Mouse (Mus musculus) heart, embryonic 11.5 days (tissue): ENCODE data around the gene Zbtb1. TPM values are rescaled to one million over a fixed set of nuclear protein-coding genes. Genes with fewer than 3 reads are reported as not detected.

Experiments used
- ATAC-seq: fragments of 200-750 bp; cut with Nextera tagmentation; replicated peaks from 2 replicates; pipeline ENCODE4 v1.8.0; 2017; ENCODE audit warnings: moderate library complexity; ENCODE audit not compliant: insufficient number of reproducible peaks, low FRiP score, low TSS enrichment
- H3K27ac ChIP-seq: fragments of 300-500 bp; sonication (generic); 2 replicates; pipeline ENCODE4 v1.5.1; 2014; ENCODE audit warnings: mild to moderate bottlenecking, low read depth, low read length
- H3K27me3 ChIP-seq: fragments of 300-500 bp; sonication (generic); 2 replicates; pipeline ENCODE4 v1.6.1; 2014; ENCODE audit warnings: mild to moderate bottlenecking, low read length, mixed read lengths; ENCODE audit not compliant: control insufficient read depth, insufficient read depth
- H3K36me3 ChIP-seq: fragments of 300-500 bp; sonication (generic); 2 replicates; pipeline ENCODE4 v1.6.1; 2014; ENCODE audit warnings: mild to moderate bottlenecking, low read length, moderate library complexity, mixed read lengths; ENCODE audit not compliant: control insufficient read depth, insufficient read depth
- H3K4me1 ChIP-seq: fragments of 300-500 bp; sonication (generic); 2 replicates; pipeline ENCODE4 v1.6.1; 2014; ENCODE audit warnings: low read length; ENCODE audit not compliant: control insufficient read depth, insufficient read depth
- H3K4me2 ChIP-seq: fragments of 300-500 bp; sonication (generic); 2 replicates; pipeline ENCODE4 v1.6.1; 2014; ENCODE audit warnings: mild to moderate bottlenecking, moderate library complexity
- H3K4me3 ChIP-seq: fragments of 300-500 bp; sonication (generic); 2 replicates; pipeline ENCODE4 v1.5.1; 2014; ENCODE audit warnings: low read depth, low read length
- H3K9ac ChIP-seq: fragments of 300-500 bp; sonication (generic); 2 replicates; pipeline ENCODE4 v1.6.1; 2014; ENCODE audit warnings: mild to moderate bottlenecking, low read depth, low read length, moderate library complexity
- H3K9me3 ChIP-seq: fragments of 300-500 bp; sonication (generic); replicated peaks from 2 replicates; pipeline ENCODE4 v1.6.1; 2016; ENCODE audit warnings: low read length; ENCODE audit not compliant: control insufficient read depth
- WGBS: fragments of 180-500 bp; shearing (Covaris S2); extraction: QIAGEN DNeasy Blood & Tissue Kit; methylation state at CpG from one replicate; pipeline ENCODE4 v1.1.7; 2014; ENCODE audit not compliant: insufficient replicate concordance; 5-methylcytosine and 5-hydroxymethylcytosine counted together
- polyA plus RNA-seq: library from polyadenylated mRNA; unstranded; fragments of >200 nt; fragmentation: Nextera tagmentation; extraction: Ambion mirVana; gene quantifications from 2 replicates; pipeline ENCODE4 v1.2.1, GENCODE M21; 2014

Zbtb1 gene
- polyA plus RNA-seq, 1 experiment from 2014 or later = 10.5 TPM

DNA sequence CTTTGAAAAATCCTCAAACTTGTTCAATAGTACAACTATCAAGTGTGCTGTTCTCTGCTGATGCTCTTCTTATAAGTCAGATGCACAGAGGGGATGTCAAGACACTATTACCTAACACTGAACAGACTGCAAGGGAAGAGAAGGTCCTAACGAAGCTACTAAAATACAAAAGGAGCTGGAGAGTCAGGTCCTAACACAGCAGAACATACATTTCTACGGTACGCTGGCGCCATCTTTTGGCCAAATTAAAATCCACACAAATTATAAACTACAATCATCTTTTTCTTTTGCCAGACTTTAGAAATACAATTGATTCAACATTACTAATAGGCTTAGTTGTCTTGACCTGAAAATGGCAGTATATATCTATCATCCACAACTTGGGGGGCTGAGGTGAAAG, 29.0 kb upstream of the Zbtb1 start:
- WGBS = 7% methylated on average over 4 of the region's 4 CpGs
- Histone ChIP-seq H3K4me1 (no peaks in the 10 kb centered on the region), H3K27me3 (no peaks in the 10 kb centered on the region), H3K36me3 (no peaks in the 10 kb centered on the region), H3K27ac (no peak overlapping the region), H3K9me3 (no peaks in the 10 kb centered on the region), H3K4me3 (no peak overlapping the region), H3K9ac (no peak overlapping the region), H3K4me2 (no peak overlapping the region)
- no peak for ATAC-seq

DNA sequence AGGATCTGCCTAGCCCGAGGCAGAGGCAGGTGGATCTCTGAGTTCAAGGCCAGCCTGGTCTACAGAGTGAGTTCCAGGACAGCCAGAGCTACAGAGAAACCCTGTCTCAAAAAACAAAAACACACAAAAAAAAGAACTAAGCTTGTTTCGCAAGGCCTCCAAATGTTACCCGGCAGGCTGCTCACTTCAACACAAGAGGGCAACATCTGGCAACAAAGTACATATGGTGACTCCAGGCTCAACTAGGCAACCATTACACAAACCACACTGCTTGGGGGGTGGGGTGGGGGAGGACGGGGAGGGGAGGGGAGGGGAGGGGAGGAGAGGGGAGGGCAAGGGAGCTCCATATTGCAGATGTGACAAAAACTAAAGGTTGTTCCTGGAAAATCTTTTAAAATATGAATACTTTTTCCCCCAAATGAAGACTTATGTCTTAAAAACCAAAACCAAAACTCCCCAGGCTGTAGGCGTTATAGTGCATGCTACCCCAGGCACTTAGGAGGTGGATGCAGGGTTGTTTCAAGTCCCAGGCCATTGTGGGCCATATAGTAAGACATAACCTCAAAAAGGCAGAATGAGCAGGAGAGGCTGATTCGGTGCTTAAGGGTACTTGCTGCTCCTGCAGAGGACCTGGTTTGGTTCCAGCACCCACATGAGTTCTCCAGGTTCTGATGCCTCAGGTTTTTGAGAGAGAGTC, 24.2 kb upstream of the Zbtb1 start:
- Histone ChIP-seq H3K27me3 (no peaks in the 10 kb centered on the region), H3K4me1 (no peaks in the 10 kb centered on the region), H3K4me2 (no peak overlapping the region), H3K4me3 (no peak overlapping the region), H3K9me3 (no peaks in the 10 kb centered on the region), H3K9ac (no peak overlapping the region), H3K36me3 (peaks cover 2% of the 10 kb centered on the region; the same call in 1 of the 2 replicates), H3K27ac (no peak overlapping the region)
- 69% methylated on average over 6 of the region's 6 CpGs for WGBS
- no peak for ATAC-seq

DNA sequence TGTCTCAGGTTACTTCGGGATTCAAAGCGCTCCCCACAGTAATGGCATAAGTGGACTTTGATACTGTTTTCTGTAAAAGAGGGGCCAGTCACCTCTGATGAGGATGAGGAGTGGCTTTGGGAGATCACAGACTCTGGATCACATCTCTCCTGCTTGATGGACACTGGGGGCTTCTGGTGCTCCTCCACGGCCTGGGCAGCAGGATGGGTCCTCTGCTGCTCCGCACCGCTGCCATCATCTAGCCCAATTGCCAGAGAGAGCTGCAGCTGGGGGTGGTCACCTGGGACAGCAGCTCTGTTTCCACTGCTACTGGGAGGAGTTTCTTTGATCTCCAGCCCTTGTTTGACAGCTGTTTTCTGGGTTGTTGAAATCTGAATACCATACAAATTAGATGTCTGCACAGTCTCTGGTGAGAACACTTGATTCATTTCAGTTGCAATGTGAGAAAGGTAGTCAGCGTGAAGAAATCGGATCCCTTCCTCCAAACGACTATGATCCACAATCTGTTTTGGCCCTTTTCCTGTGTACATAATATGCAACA, 20.3 kb upstream of the Zbtb1 start:
- no peaks in the 10 kb centered on the region for H3K27me3 ChIP-seq
- no peak overlapping the region for H3K27ac ChIP-seq
- H3K9me3 ChIP-seq = no peaks in the 10 kb centered on the region
- no peak overlapping the region for H3K4me3 ChIP-seq
- 78% methylated on average over 8 of the region's 8 CpGs for WGBS
- peaks cover 5% of the 10 kb centered on the region; the same call in 1 of the 2 replicates for H3K36me3 ChIP-seq
- H3K4me1 ChIP-seq = no peaks in the 10 kb centered on the region
- ATAC-seq = no peak
- no peak overlapping the region for H3K4me2 ChIP-seq
- H3K9ac ChIP-seq = no peak overlapping the region

DNA sequence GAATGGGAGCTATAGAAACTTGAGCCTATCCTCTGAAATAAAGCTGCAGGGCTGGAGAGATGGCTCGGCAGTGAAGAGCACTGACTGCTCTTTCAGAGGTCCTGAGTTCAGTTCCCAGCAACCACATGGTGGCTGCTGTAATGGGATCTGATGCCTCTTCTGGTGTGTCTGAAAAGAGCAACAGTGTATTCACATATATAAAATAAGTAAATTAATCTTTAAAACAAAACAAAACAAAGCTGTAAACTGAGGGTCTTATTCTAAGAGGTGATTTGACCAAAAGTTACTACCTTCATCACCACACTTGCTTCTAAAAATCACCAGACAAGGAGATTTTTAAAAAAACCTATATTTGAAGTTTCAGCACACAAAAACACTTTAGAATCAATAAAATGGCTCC, 9.2 kb upstream of the Zbtb1 start:
- 74% methylated on average over 1 of the region's 1 CpGs for WGBS
- Histone ChIP-seq H3K9me3 (no peaks in the 10 kb centered on the region), H3K27me3 (no peaks in the 10 kb centered on the region), H3K36me3 (no peaks in the 10 kb centered on the region), H3K4me2 (no peak overlapping the region), H3K4me3 (no peak overlapping the region), H3K27ac (no peak overlapping the region), H3K4me1 (0 out of 2 replicates have a peak, but pooled peaks cover 4% of the 10 kb centered on the region), H3K9ac (no peak overlapping the region)
- no peak for ATAC-seq

DNA sequence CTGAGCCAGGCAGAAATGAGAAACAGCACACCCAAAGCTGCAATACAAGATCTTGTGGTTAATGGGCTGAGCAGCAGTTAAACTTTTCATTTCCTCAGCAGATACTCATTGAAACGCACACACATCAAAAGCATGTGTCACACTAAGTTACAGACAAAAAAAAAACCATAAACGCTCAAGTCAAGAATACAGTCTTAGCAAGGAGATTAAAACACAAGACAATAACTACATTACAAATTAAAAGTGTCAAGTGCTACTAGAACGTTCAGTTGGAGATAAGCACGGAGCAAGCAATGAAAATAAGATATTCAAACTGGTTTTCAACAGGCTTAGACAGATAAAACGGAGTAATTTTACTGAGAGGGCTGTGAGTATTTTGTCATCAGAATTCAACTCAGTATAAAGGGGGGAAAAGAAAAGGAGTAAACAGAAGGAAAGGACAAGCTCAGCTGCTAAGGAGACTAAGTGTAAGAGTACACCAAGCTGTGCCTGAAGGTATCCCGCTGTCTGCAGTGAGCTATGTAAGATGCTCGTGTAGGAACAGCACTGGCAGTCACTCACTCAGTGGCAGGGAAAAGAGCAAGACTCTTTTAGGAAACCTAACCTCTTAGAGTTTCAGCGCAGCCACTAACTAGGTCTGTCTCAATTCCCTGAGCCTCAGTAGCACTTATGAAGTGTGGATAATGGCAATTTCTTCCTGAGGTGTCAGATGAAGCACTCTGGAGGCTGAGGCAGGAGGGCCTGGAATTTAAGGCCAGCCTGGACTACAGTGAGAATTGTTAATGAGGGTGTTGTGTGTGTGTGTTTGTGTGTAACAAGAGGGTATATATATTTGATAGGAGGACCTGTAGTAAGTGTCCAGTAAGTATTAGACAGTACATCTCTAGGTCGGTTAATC, 8.4 kb upstream of the Zbtb1 start:
- H3K4me3 ChIP-seq = no peak overlapping the region
- peaks cover 4% of the 10 kb centered on the region; the same call in 1 of the 2 replicates for H3K4me1 ChIP-seq
- H3K36me3 ChIP-seq = no peaks in the 10 kb centered on the region
- H3K27ac ChIP-seq = no peak overlapping the region; the same call in 1 of the 2 replicates
- ATAC-seq = no peak
- no peaks in the 10 kb centered on the region for H3K27me3 ChIP-seq
- WGBS = 57% methylated on average over 9 of the region's 9 CpGs
- H3K9ac ChIP-seq = no peak overlapping the region
- H3K4me2 ChIP-seq = no peak overlapping the region
- no peaks in the 10 kb centered on the region for H3K9me3 ChIP-seq

DNA sequence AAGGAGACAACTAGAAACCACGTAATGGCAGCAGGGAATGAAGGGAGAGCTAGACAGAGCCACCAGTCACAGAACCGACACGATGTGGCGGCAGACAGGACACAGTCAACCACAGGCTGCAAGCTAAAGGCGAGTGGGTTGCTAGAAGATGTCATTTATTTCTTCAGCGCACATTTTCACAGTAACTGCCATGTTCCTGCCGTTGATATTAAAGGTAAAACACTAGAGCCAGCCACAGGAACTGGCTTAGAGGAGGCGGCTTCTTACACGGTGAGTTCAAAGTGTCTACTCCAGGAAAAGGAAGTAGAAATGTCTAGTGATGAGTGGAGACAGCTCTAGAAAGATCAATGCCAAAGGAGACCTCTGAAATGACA, 7.8 kb upstream of the Zbtb1 start:
- Histone ChIP-seq H3K9ac (no peak overlapping the region), H3K27me3 (no peaks in the 10 kb centered on the region), H3K4me2 (no peak overlapping the region), H3K4me3 (no peak overlapping the region), H3K9me3 (no peaks in the 10 kb centered on the region), H3K36me3 (no peaks in the 10 kb centered on the region), H3K4me1 (peaks cover 10% of the 10 kb centered on the region), H3K27ac (no peak overlapping the region)
- no peak for ATAC-seq
- 74% methylated on average over 9 of the region's 9 CpGs for WGBS

DNA sequence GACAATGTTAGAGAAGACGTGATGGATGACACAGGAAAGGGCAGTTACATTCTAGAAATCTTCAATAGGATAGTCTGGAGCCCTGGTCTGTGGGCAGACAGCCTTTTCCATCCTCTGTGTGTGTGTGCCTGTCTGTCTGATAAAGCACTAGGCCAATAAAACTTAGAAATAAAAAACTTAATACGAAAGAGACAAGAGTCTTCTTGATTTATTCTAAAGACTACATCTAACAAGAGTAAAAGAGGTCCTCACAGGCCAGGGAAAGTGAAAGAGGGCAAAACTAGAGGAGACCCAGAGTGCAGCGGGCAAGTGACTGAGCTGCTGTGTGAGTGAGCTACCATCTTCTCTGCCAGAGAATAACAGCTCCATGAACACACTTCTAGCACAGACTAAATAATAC, 3.8 kb upstream of the Zbtb1 start:
- H3K27ac ChIP-seq = no peak overlapping the region
- 76% methylated on average over 3 of the region's 3 CpGs for WGBS

DNA sequence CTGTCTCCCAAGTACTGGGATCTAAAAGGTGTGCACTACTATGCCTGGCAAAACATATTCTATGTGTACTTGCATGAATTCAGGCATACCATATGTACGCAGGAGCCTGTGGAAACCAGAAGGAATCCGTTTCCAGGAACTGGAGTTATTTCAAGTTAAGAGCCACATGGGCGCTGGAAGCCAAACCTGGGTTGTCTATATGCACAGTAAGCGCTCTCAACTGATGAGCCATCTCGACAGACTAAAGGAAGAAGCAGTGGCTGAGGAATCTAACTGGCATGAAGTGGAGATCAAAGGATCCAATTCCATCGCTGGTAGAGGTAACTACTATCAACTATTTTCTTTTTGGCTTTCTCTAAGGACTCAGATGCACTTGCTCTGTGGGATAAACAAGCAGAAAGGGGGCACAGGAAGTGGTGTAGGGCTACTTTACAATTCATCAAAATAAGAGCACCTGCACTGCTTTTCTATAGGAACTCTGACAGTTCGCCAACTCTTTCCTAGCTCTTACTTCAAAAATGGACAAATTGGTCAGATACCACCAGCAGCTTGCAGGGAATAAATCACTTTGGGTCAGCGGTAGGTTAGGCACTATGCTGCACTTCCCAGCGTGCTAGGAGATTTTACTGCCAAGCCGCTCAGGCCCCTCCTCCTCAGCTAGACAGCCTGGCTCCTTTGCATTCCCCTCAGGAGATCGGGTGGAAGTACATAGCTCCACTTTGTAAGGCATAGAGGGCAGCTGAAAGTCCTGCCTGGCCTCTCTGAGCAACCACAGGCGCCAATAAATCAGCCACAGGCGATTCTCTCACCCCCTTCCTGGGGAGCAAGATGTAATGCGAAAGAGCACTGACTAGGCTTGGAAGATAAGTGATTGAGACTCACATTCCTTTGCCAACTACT, 2.7 kb upstream of the Zbtb1 start:
- Histone ChIP-seq H3K9me3 (no peaks in the 10 kb centered on the region), H3K9ac (peak overlapping the region; percentile 99), H3K27ac (peak overlapping the region; percentile 100), H3K4me3 (peak overlapping the region; percentile 3), H3K36me3 (no peaks in the 10 kb centered on the region), H3K4me2 (peak overlapping the region; percentile 95), H3K4me1 (peaks cover 29% of the 10 kb centered on the region), H3K27me3 (no peaks in the 10 kb centered on the region)
- no peak for ATAC-seq
- 23% methylated on average over 14 of the region's 14 CpGs for WGBS

More for the DNA sequence above, 3.8 kb upstream of the Zbtb1 start:
- no peaks in the 10 kb centered on the region for H3K9me3 ChIP-seq
- H3K4me3 ChIP-seq = no peak overlapping the region
- no peaks in the 10 kb centered on the region for H3K36me3 ChIP-seq
- ATAC-seq = no peak
- no peak overlapping the region for H3K4me2 ChIP-seq
- no peaks in the 10 kb centered on the region for H3K27me3 ChIP-seq
- H3K9ac ChIP-seq = no peak overlapping the region
- H3K4me1 ChIP-seq = peaks cover 24% of the 10 kb centered on the region
